Mouse (Mus musculus) cerebellum, adult (tissue): ENCODE results near the gene Inpp5e.

Source experiments
- ATAC-seq: cut with Nextera tagmentation; 2 replicates; pipeline ENCODE4 v1.9.2; 2017; ENCODE audit warnings: mild to moderate bottlenecking, moderate library complexity, mixed read lengths; ENCODE audit not compliant: insufficient number of reproducible peaks, low FRiP score, low TSS enrichment

Inpp5e gene

DNA sequence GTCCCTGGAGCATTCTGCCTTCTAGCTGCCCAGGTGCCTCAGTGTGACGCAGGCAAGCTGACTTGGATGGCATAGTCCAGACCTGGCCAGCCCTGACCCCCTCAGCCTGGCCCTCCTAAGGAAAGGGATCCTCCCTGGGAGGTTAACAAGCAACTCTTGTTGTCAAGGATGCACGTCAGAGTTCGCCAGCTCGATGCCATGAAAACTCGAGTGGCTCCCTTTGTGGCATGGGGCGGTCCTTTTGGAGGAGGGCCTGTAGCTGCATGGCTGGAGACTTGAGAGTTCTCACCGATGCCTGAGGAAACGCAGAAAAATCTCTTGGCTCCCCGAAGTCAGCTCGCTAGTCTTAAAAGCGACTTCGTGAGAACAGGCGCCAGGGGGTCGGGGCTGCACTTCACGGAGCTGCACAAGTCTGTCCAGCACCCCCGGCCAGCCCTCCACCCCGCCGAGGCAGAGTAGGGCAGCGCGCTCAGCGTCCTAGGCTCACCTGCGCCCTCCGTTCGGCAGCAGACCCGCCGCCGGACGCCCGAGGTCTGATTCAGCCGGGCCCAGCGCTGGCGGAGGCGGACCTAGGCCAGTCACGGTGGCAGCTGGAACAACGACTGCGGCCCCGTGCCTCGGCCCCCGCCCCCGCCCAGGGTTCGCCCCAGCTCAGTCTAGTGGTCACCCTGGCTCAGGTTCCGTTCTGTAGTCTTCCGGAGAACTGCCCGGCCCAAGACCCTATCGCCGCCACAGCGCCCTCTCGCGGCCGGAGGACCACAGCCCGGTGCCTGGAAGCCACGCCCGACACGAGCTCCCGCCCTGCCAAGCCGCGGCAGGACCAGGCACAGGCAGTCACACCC lies at the start of gene Inpp5e:
Inpp5e (minus strand) TSS at position 689 of the 842 bp plus-strand sequence.
- ATAC-seq, result peak; percentile 81

- ATAC-seq, result no peak
Measured at GRCm38 (mm10) chr2:26458402-26459124, 49.6 kb upstream of the Inpp5e start.

DNA sequence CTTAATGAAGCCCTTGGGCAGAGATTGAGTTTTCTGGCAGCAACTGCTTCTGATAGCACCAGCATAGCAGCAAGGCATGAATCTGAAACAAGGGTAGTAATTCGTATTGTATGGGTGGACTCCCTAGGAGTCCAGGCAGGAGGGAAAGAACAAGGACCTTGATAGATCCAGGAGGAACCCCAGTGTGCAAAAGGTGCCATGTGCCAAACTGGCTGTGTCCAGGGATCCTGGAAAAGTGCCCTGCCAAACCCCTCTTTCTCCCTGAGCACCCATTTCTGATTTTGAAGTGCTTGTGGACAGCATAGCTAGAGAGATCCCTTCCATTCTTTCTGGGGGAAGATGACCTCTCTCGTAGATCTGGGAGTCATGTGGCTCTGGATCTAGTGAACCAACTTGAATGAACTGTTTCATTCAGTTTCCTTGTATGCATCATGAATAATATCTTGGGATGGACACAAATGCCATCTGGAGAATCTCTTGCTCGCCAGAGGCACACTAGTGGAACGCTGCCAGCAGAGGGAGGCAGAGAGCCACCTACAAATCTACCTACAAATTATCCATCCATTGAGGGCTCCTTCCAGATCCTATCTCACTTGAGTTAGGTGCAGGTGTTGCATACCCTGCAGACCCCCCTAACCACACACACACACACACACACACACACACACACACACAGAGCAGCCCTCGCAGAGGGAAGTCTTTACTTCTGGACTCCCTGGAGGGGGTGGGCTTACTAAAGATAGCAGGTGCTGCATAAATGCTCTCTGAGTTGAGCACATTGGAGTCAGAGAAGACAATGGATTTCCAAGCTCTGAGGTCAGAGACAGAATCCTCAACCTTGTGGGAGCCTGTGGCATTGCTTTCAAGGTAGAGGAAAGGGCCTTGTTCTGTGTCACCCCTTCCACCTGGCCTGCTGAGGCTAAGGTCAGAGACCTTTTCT lies 40.4 kb upstream of the Inpp5e start:
- no peak for ATAC-seq

DNA sequence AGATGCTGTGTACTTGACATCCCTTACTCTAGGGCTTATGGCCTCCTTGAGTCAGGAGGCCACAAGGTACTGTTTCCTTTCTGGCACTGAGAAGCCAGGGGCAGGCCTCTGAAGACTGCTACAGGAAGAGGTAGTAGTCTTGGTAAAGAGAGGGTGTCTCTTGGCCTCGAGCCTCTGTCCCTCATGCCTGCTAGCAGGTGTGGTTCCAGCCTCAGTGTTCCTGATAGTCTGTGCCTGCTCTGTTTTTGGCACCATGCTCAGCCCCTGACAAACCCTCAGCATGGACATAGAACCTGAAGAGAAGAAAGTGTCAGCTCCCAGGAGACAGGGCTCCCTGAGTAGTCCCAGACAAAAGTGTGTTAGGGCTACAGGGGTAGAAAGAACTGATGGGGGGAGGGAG lies 38.4 kb upstream of the Inpp5e start:
- ATAC-seq, result no peak

- no peak for ATAC-seq
Measured at GRCm38 (mm10) chr2:26446671-26447070, 37.7 kb upstream of the Inpp5e start.

- ATAC-seq, result peak; percentile 70
Measured at GRCm38 (mm10) chr2:26445666-26446445, 36.9 kb upstream of the Inpp5e start.

GRCm38 (mm10) chr2:26444946-26445665 lies 36.1 kb upstream of the Inpp5e start, which contains the start of gene Sec16a:
Gene Sec16a, minus strand, starts transcription at chr2:26445216.
- ATAC-seq, result peak; percentile 75

DNA sequence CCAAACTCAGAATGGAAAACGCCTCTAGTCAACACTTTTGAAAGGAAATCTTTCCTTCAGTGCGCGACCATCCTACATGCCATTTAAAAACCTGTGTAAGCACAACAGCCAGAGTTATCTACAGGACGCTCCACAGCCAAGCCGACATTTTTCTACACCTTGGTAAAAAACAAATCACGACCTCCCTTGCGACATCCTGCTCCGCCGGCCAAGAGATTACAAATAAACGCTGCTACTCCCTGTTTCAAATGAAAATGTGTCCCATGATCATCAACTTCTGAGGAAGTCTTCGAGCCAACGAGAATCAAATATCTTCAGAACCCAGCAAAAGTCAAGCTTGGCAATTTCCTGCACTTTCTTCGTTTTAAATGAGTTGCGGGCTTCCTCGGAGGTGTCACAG lies 35.4 kb upstream of the Inpp5e start:
- ATAC-seq, result no peak

GRCm38 (mm10) chr2:26443876-26444275 lies 34.9 kb upstream of the Inpp5e start:
- ATAC-seq, result no peak

- no peak for ATAC-seq
Measured at GRCm38 (mm10) chr2:26442843-26443242, 33.8 kb upstream of the Inpp5e start.

DNA sequence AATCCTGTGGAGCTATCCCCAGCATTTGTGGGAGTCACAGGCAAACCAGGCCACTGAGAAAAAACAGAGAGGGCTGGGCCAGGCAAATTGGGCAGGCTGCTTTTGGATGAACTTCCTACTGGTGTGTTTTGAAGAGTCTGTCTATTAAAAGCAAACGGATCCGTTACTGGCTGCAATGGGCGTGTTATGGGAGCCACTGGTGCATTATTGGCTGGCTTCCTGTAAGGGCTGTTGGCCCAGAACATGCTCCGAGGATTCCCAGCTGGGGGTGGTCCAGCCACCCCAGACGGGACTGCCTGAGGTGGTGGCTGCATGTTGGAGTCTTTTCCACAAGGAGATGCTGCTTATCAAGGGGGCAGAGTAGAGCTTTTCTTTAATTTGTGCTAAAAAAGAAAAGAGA lies 32.7 kb upstream of the Inpp5e start:
- no peak for ATAC-seq

DNA sequence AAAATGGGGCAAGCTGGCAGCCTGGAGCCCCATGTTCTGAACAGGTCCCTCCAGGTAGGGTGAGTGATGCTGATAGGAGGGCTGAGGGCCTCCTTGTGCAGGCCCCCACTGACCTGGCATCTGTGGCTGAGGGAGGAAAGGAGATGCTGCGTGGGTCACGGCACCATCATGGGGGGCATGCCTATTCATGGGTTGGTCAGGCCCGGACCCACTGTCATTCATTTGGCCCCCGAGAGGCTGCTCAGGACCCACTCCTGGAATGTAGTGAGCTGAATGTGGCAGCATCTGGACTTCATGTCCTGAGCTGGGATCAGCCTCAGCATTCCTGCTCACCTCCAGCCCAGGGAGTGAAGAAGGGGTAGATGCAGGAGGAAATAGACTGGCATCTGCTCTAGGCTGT lies 32.3 kb upstream of the Inpp5e start:
- ATAC-seq, result no peak

- no peak for ATAC-seq
Measured at GRCm38 (mm10) chr2:26439671-26440070, 30.7 kb upstream of the Inpp5e start.

GRCm38 (mm10) chr2:26438373-26438772 lies 29.4 kb upstream of the Inpp5e start:
- no peak for ATAC-seq

GRCm38 (mm10) chr2:26437221-26437620 lies 28.2 kb upstream of the Inpp5e start:
- no peak for ATAC-seq

GRCm38 (mm10) chr2:26434791-26435572 lies 26.0 kb upstream of the Inpp5e start:
- ATAC-seq, result no peak

GRCm38 (mm10) chr2:26429851-26430250 lies 20.8 kb upstream of the Inpp5e start:
- ATAC-seq, result no peak

GRCm38 (mm10) chr2:26424541-26424940 lies 15.5 kb upstream of the Inpp5e start:
- ATAC-seq, result no peak
